Mouse (Mus musculus) cortical plate, adult 2 months (tissue): ENCODE results near the gene Pdzrn4.

Source experiments
- CTCF ChIP-seq: fragments of 200-500 bp; IDR thresholded peaks from 2 replicates; pipeline ENCODE4 v1.5.1; 2011; ENCODE audit warnings: mild to moderate bottlenecking, control low read depth, low read length; ENCODE audit not compliant: insufficient read depth; ENCODE audit errors: extremely low read depth
- POLR2A ChIP-seq: fragments of 200-500 bp; IDR thresholded peaks from 2 replicates; pipeline ENCODE4 v1.6.1; 2011; ENCODE audit warnings: mild to moderate bottlenecking, low read length, control low read depth; ENCODE audit not compliant: insufficient read depth; ENCODE audit errors: extremely low read depth

GRCm38 (mm10) chr15:92347426-92347825 lies 49.3 kb upstream of the Pdzrn4 start:
- TF ChIP-seq CTCF: no peak
- no peak for TF ChIP-seq POLR2A
